Mouse (Mus musculus): ENCODE results near the gene Fam178b. TPM values are rescaled to one million over a fixed set of nuclear protein-coding genes. Genes with fewer than 3 reads are reported as not detected.

Fam178b gene
- total RNA-seq, 2 experiments from 2014 or later: 0.41 to 0.52 TPM

- no peak for DNase-seq (ENCODE audit: low spot score in 2 of 2)
These were observed 94.2 kb downstream of the Fam178b start for GRCm38 (mm10) chr1:36588476-36589450.

GRCm38 (mm10) chr1:36587860-36588259 is 95.1 kb downstream of the Fam178b start:
- no peak for DNase-seq (ENCODE audit: low spot score in 2 of 2)

- no peak for DNase-seq (ENCODE audit: low spot score in 2 of 2)
These were observed 96.7 kb downstream of the Fam178b start for GRCm38 (mm10) chr1:36586288-36586687.

- no peak for DNase-seq (ENCODE audit: low spot score in 2 of 2)
These were observed 99.4 kb downstream of the Fam178b start for GRCm38 (mm10) chr1:36583408-36584116.

GRCm38 (mm10) chr1:36582211-36582610 is 100.8 kb downstream of the Fam178b start:
- DNase-seq (ENCODE audit: low spot score in 2 of 2): no peak

- DNase-seq (ENCODE audit: low spot score in 2 of 2): peak in 1 of 2 experiments; percentile 52
These were observed 101.7 kb downstream of the Fam178b start for GRCm38 (mm10) chr1:36581260-36581659.

- peak; percentile 57 to 65 for DNase-seq (ENCODE audit: low spot score in 2 of 2)
These were observed 102.4 kb downstream of the Fam178b start for GRCm38 (mm10) chr1:36580384-36581207.

- DNase-seq (ENCODE audit: low spot score in 2 of 2): no peak
These were observed 103.0 kb downstream of the Fam178b start for GRCm38 (mm10) chr1:36579974-36580383.

- no peak for DNase-seq (ENCODE audit: low spot score in 2 of 2)
These were observed 105.8 kb downstream of the Fam178b start for GRCm38 (mm10) chr1:36576991-36577675.

GRCm38 (mm10) chr1:36575347-36575746 is 107.6 kb downstream of the Fam178b start:
- DNase-seq (ENCODE audit: low spot score in 2 of 2): no peak

GRCm38 (mm10) chr1:36574196-36574955 is 108.6 kb downstream of the Fam178b start:
- DNase-seq (ENCODE audit: low spot score in 2 of 2): no peak

GRCm38 (mm10) chr1:36573524-36573923 is 109.5 kb downstream of the Fam178b start:
- DNase-seq (ENCODE audit: low spot score in 2 of 2): no peak

- DNase-seq (ENCODE audit: low spot score in 2 of 2): no peak
These were observed 110.3 kb downstream of the Fam178b start for GRCm38 (mm10) chr1:36572709-36573108.

GRCm38 (mm10) chr1:36572140-36572700 is 110.8 kb downstream of the Fam178b start:
- no peak for DNase-seq (ENCODE audit: low spot score in 2 of 2)

GRCm38 (mm10) chr1:36571627-36572026 is 111.4 kb downstream of the Fam178b start:
- DNase-seq (ENCODE audit: low spot score in 2 of 2): no peak

GRCm38 (mm10) chr1:36570320-36570719 is 112.7 kb downstream of the Fam178b start:
- no peak for DNase-seq (ENCODE audit: low spot score in 2 of 2)

GRCm38 (mm10) chr1:36569694-36570276 is 113.2 kb downstream of the Fam178b start:
- DNase-seq (ENCODE audit: low spot score in 2 of 2): no peak

- no peak for DNase-seq (ENCODE audit: low spot score in 2 of 2)
These were observed 114.2 kb downstream of the Fam178b start for GRCm38 (mm10) chr1:36568776-36569175.
